Mouse (Mus musculus): ENCODE measurements around the gene Srgap2. TPM values are rescaled to one million over a fixed set of nuclear protein-coding genes. Genes with fewer than 3 reads are reported as not detected.

The Srgap2 gene
- polyA plus RNA-seq, 1 experiment from 2014 or later = 14.5 TPM

DNA sequence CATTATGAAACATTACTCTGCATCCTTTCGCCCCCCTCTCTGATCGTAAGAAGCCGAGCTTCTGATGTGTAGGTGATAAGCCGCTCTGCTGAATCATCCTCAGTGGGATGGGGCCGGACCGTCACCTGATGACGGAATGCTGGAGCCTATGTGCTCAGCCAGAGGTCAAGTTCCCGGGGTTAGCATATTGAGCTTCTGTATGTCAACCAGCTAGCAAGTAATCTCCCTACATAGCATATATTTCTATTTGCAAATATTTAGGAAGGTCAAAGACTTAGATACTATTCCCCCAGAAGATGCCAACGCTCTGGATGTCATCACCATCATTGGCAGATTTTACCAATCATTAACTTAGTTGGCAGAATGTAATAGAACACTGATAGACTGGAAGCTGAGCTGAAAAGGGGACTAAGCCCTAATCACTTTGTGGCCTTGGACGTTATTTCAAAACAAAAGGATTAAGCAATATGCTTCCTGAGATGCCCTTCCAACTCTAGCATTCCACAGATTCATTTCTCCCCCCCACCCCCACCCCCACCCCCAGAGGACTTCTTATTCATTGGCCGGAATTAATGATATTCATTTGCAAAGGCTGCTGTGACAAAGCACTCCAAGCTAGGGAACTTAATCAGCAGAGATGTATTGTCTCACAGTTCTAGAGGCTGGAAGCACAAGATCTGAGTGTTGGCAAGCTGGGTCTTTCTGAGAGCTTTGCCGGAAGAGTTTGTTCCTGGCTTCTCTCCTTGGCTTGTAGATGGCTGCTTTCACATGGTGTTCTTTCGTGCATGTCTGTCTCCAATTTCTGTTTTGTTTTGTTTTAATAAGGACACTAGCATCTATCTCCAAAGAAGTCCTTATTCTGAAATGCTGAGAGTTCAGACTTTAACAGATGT lies 19.9 kb upstream of the Srgap2 start:
- Histone ChIP-seq H3K4me1 (no peaks in the 10 kb centered on the region), H3K36me3 (ENCODE audit: poor library complexity, severe bottlenecking) (no peaks in the 10 kb centered on the region), H3K9me3 (replicated peaks) (no peaks in the 10 kb centered on the region), H3K27me3 (no peaks in the 10 kb centered on the region), H3K9ac (no peak overlapping the region), H3K4me3 (no peak overlapping the region), H3K27ac (no peak overlapping the region), H3K4me2 (no peak overlapping the region)
- WGBS = 68% methylated on average over 13 of the region's 13 CpGs
- ATAC-seq = no peak

DNA sequence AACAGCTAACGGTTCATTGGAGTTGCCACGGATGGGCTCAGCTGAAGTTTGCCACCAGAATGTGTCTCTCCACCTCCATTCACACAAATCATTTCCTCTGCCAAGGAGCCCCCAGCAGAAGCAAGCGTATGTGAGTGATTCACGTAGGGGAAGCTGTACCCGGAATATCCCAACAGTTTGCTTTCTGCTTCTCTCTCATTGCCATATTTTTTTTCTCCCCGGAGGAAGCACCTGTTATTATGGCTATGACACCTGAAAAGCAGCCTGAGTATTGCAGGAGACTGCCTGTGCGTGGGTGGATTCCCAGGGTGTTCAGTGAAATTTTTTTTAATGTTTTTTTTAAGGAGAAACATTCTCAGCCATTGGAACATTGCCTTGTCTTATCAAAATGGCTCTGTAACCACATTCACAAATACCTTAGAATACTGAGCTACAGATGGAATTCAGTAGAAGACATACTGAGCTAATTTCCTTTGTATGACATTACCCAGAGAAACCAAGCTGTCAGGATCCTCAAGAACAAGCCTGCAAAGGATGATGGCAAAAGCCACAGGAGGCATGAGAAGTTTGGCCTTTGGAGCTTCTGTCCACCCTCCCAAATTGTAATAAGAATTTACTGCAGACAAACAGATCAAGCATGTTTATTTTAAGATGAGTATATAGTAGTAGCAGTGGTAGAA lies 16.9 kb upstream of the Srgap2 start:
- H3K9me3 ChIP-seq (replicated peaks) = no peaks in the 10 kb centered on the region
- no peaks in the 10 kb centered on the region for H3K4me1 ChIP-seq
- ATAC-seq = no peak
- 87% methylated on average over 7 of the region's 7 CpGs for WGBS
- H3K4me2 ChIP-seq = no peak overlapping the region
- no peak overlapping the region for H3K9ac ChIP-seq
- H3K27me3 ChIP-seq = no peaks in the 10 kb centered on the region
- 0 out of 2 replicates have a peak, but pooled peaks cover 3% of the 10 kb centered on the region for H3K36me3 ChIP-seq (ENCODE audit: poor library complexity, severe bottlenecking)
- H3K4me3 ChIP-seq = no peak overlapping the region
- no peak overlapping the region for H3K27ac ChIP-seq

DNA sequence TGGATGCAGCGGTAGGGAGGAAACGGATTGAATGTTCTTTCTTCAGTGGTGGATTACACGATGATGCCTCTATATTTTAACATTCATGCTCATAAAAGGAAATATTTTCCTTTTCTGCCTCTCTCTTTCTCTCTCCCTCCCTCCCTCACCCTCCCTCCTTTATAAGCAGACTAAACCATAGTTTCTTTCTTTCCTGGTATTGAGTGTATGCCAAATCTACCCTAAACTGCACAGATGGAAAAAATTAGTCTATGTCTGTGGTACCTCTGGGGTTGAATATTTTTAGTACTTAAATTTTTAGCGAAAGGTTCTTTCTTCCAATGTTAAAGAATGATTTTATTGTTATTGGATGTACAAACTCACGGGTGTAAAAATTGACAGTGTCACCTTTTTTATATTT lies 14.8 kb upstream of the Srgap2 start:
- Histone ChIP-seq H3K4me2 (no peak overlapping the region), H3K4me3 (no peak overlapping the region), H3K9me3 (replicated peaks) (no peaks in the 10 kb centered on the region), H3K9ac (no peak overlapping the region), H3K27ac (no peak overlapping the region), H3K36me3 (ENCODE audit: poor library complexity, severe bottlenecking) (peaks cover 7% of the 10 kb centered on the region; the same call in 1 of the 2 replicates), H3K27me3 (no peaks in the 10 kb centered on the region), H3K4me1 (no peaks in the 10 kb centered on the region)
- WGBS = 92% methylated on average over 5 of the region's 5 CpGs
- no peak for ATAC-seq

- Histone ChIP-seq H3K9me3 (replicated peaks) (no peaks in the 10 kb centered on the region), H3K36me3 (ENCODE audit: poor library complexity, severe bottlenecking) (peaks cover 7% of the 10 kb centered on the region; the same call in 1 of the 2 replicates), H3K4me2 (no peak overlapping the region), H3K9ac (no peak overlapping the region), H3K4me3 (no peak overlapping the region), H3K4me1 (no peaks in the 10 kb centered on the region), H3K27ac (no peak overlapping the region), H3K27me3 (no peaks in the 10 kb centered on the region)
- no peak for ATAC-seq
- 71% methylated on average over 3 of the region's 3 CpGs for WGBS
Observed at GRCm38 (mm10) chr1:131541431-131541830, 14.3 kb upstream of the Srgap2 start.

DNA sequence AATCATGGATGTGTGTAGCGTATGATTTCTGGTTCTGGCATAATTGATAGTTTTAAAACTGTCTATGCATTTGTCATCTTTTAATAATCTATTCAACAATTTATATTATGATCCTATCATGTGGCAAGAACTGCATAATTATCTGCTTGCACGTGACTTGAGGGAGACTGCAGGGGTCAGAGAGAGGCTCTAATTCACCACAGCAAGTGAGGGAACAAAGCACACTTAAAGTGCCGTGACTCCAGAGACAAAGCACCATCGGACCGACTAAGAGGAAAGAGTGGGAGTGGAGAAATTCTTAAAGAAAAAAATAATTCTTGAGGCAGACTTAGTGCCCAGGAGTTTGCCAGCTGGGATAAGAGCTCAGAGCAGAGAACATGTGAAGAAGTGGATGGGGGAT lies 13.6 kb upstream of the Srgap2 start:
- no peak overlapping the region for H3K9ac ChIP-seq
- ATAC-seq = no peak
- H3K4me1 ChIP-seq = no peaks in the 10 kb centered on the region
- H3K4me3 ChIP-seq = no peak overlapping the region
- no peak overlapping the region for H3K4me2 ChIP-seq
- 55% methylated on average over 5 of the region's 5 CpGs for WGBS
- no peaks in the 10 kb centered on the region for H3K9me3 ChIP-seq (replicated peaks)
- peaks cover 7% of the 10 kb centered on the region; the same call in 1 of the 2 replicates for H3K36me3 ChIP-seq (ENCODE audit: poor library complexity, severe bottlenecking)
- no peaks in the 10 kb centered on the region for H3K27me3 ChIP-seq
- no peak overlapping the region for H3K27ac ChIP-seq

DNA sequence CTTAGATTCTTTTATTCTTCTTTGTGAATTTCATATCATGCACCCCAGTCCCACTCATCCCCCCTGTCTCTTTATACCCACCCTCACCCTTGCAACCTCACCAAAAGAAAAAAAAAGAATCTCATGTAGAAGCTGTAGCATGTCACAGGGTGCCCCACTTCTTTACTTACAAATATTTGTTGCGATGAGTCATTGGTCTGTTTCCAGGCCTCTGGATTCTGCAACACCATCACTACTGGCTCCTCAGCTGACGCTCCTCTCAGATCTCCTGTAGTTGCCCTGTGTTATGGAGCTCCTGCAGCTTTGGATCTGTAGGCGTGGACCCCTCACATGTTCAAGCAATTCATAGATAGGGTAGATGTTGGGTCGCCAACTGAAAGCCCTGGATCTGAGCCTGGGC lies 12.6 kb upstream of the Srgap2 start:
- Histone ChIP-seq H3K27me3 (no peaks in the 10 kb centered on the region), H3K4me1 (no peaks in the 10 kb centered on the region), H3K36me3 (ENCODE audit: poor library complexity, severe bottlenecking) (peaks cover 11% of the 10 kb centered on the region), H3K4me2 (no peak overlapping the region), H3K9ac (no peak overlapping the region), H3K27ac (no peak overlapping the region), H3K4me3 (no peak overlapping the region), H3K9me3 (replicated peaks) (no peaks in the 10 kb centered on the region)
- 93% methylated on average over 4 of the region's 4 CpGs for WGBS
- no peak for ATAC-seq

- peak overlapping the region; percentile 74 for H3K9ac ChIP-seq
- H3K4me1 ChIP-seq = peaks cover 47% of the 10 kb centered on the region
- 2% methylated on average over 9 of the region's 9 CpGs for WGBS
- H3K4me3 ChIP-seq = peak overlapping the region; percentile 86
- no peak for ATAC-seq
- no peaks in the 10 kb centered on the region for H3K36me3 ChIP-seq (ENCODE audit: poor library complexity, severe bottlenecking)
- H3K4me2 ChIP-seq = peak overlapping the region; percentile 93
- no peaks in the 10 kb centered on the region for H3K9me3 ChIP-seq (replicated peaks)
- 0 out of 2 replicates have a peak overlapping the region, but pooled peaks have one; percentile 88 for H3K27ac ChIP-seq
- H3K27me3 ChIP-seq = no peaks in the 10 kb centered on the region
Observed at GRCm38 (mm10) chr1:131528561-131529166, 1.5 kb upstream of the Srgap2 start.

DNA sequence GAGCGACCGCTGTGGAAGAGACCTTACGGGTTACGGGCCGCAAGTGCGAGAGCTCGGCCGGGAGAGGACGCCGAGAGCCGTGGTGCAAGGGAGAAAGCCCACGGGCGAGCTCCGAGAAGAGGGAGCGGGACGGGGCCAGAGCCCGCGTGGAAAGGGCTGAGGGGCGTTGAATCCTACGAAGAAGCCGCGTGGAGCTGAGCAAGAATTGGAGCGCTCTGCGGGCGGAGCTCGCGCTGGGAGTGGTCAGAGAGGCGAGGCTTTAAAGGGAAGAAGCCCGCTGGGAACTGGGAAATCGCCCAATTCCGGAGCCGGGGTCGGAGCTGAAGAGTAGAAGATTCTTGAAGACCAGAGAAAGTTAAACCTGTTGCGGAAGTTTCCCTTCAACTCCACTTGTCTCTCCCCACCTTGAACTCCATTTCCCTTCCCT lies 942 bp upstream of the Srgap2 start:
- WGBS = under 1% methylated on average over 34 of the region's 34 CpGs
- no peak for ATAC-seq

GRCm38 (mm10) chr1:131526371-131527270 lies 531 bp downstream of the Srgap2 start:
- Histone ChIP-seq H3K4me2 (peak overlapping the region; percentile 92), H3K9me3 (replicated peaks) (no peaks in the 10 kb centered on the region), H3K27ac (peak overlapping the region; percentile 95), H3K4me1 (peaks cover 66% of the 10 kb centered on the region), H3K4me3 (peak overlapping the region; percentile 86), H3K27me3 (no peaks in the 10 kb centered on the region), H3K36me3 (ENCODE audit: poor library complexity, severe bottlenecking) (no peaks in the 10 kb centered on the region), H3K9ac (peak overlapping the region; percentile 91)
- ATAC-seq = peak; percentile 41
- 1% methylated on average over 76 of the region's 81 CpGs for WGBS

More for the DNA sequence above, 942 bp upstream of the Srgap2 start:
- Histone ChIP-seq H3K9ac (peak overlapping the region; percentile 74), H3K4me1 (peaks cover 53% of the 10 kb centered on the region), H3K4me3 (peak overlapping the region; percentile 86), H3K4me2 (peak overlapping the region; percentile 93), H3K36me3 (ENCODE audit: poor library complexity, severe bottlenecking) (no peaks in the 10 kb centered on the region), H3K27me3 (no peaks in the 10 kb centered on the region), H3K27ac (peak overlapping the region; percentile 88), H3K9me3 (replicated peaks) (no peaks in the 10 kb centered on the region)

DNA sequence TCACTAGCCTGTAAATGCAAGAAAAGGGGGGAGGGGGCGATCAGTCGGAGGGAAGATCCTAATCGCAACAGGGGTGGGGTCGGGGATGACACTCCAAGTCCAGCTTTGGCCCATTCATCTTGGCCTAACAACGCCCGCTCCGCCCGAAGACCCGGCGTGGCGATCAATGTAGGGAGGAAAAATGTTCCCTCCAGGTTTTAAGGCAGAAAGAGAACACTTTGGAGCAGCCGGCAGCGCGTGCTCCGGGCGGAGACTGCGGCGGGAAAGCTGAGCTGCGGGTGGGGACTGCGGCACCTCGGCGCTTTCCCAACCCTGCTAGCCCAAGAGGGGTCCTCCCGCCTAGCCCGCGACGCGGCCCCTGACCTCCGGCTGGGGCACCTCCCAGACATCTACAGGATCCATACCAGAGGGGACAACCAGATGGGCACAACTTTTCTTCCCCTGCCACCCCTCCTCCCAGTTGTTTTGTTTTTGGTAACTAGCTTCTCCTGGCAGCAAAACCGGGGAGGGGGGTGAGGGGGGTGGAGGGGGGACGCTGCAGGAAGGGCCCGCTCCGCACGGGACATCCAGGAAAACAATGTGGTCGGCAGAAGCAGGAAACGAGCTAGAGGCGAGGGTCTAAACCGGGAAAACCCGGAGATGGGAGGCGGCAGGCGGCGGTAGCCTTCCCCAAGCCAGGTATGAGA lies 1.4 kb downstream of the Srgap2 start:
- WGBS = under 1% methylated on average over 40 of the region's 41 CpGs
- Histone ChIP-seq H3K9me3 (replicated peaks) (no peaks in the 10 kb centered on the region), H3K27ac (peak overlapping the region; percentile 95), H3K27me3 (no peaks in the 10 kb centered on the region), H3K9ac (peak overlapping the region; percentile 91), H3K36me3 (ENCODE audit: poor library complexity, severe bottlenecking) (no peaks in the 10 kb centered on the region), H3K4me2 (peak overlapping the region; percentile 92), H3K4me1 (peaks cover 66% of the 10 kb centered on the region), H3K4me3 (peak overlapping the region; percentile 86)
- ATAC-seq = no peak

DNA sequence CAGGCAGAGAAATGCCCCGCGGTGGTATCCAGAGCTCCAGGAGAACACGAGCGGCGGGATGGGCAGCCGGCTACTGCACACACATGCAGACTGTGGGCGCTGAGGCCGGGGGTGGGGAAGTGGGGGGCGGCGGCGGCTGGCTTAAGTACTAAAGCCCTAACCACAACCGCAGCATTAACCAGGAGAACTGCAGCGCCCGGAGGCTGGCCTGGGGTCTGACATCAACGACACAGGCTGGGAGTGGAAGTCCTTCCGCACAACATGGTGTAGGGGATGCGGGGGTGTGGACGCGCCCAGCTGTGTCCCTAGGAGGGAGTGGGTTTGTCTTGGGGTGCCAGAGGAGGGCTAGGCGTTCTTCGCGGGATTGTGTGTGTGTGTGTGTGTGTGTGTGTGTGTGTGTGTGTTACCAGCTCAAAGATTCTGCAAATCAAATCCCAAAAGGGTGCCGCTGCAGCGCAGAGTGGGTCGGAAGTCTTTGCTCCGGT lies 2.0 kb downstream of the Srgap2 start:
- Histone ChIP-seq H3K27ac (peak overlapping the region; percentile 57), H3K9ac (peak overlapping the region; percentile 91), H3K4me3 (peak overlapping the region; percentile 86), H3K36me3 (ENCODE audit: poor library complexity, severe bottlenecking) (no peaks in the 10 kb centered on the region), H3K27me3 (no peaks in the 10 kb centered on the region), H3K4me1 (peaks cover 64% of the 10 kb centered on the region), H3K4me2 (peak overlapping the region; percentile 92), H3K9me3 (replicated peaks) (no peaks in the 10 kb centered on the region)
- ATAC-seq = no peak
- 1% methylated on average over 26 of the region's 26 CpGs for WGBS
